10 mouse cellular contexts compared by ENCODE assay signal in the genomic region with DNA sequence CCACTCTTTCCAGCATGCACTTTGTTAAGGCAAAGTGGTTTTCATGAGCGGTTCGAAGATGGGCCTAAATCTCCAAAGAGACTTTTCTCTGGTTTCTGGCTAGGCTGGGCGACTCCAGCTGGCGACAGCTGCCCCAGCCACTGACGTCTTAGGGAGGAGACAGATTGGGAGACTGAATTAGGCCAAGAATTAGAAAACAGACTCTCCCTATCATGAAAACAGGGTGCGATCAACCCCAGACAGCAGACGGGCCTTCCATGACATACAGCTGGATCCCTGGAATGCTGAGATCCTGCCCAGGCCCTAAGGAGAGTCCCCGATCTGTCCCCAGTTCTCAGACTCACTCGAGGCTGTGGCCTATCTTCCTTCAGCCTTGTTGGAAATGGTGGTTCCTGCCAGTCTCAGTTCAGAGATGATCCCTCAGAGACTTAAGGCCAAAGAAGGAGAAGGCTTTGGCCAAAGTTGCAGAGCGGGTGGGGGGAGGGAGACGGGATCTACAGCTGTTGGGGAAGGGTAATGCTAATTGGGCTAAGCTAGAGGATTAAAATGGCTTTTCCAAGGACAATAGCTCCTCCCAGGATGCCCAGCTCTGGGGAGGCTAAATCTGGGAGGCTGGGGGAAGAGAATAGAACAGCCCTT. TPM values are rescaled to one million over a fixed set of nuclear protein-coding genes. Genes with fewer than 3 reads are reported as not detected.
DNase-seq lines count a peak whose midpoint lies in the region; ATAC-seq lines count a peak whose summit lies in the region.
"Had no signal": no experiment of that assay in that cellular context is flagged by ENCODE, and none has a peak within 500 bp of the region (broad histone marks: within the 10 kb centered on the region; RNA-seq: fewer than 3 reads in every experiment).

No protein-coding gene starts in this region.

- H3K4me3 ChIP-seq in neural tube, embryonic 12.5 days, result no peak overlapping the region
- H3K4me3 ChIP-seq in heart, embryonic 15.5 days, result no peak overlapping the region
- no peak overlapping the region for H3K4me3 ChIP-seq in stomach, embryonic 15.5 days (replicated peaks)

- H3K27me3 ChIP-seq in neural tube, embryonic 12.5 days (replicated peaks), result no peaks in the 10 kb centered on the region
- no peaks in the 10 kb centered on the region for H3K27me3 ChIP-seq in heart, embryonic 15.5 days
- H3K27me3 ChIP-seq in stomach, embryonic 15.5 days (replicated peaks), result no peaks in the 10 kb centered on the region

- no peak for DNase-seq in neural tube, embryonic 10.5 days (ENCODE audit: extremely low spot score, low spot score)
- peak; percentile 73 for DNase-seq in kidney, postnatal 14 days
- DNase-seq in layer of hippocampus, adult 8-10 months (ENCODE audit: low spot score in 2 of 2), result no peak
- no peak for DNase-seq in left cerebral cortex, postnatal 10 days (ENCODE audit: extremely low spot score in 1 of 2, low spot score in 2 of 2)
- DNase-seq: layer of hippocampus, postnatal 36 days had no signal

- no peak overlapping the region for H3K9ac ChIP-seq in neural tube, embryonic 12.5 days
- H3K9ac ChIP-seq in heart, embryonic 15.5 days, result no peak overlapping the region
- H3K9ac ChIP-seq in stomach, embryonic 15.5 days, result no peak overlapping the region

- H3K4me1 ChIP-seq in neural tube, embryonic 12.5 days, result peaks cover 17% of the 10 kb centered on the region
- peaks cover 13% of the 10 kb centered on the region for H3K4me1 ChIP-seq in heart, embryonic 15.5 days (replicated peaks)
- peaks cover 12% of the 10 kb centered on the region for H3K4me1 ChIP-seq in stomach, embryonic 15.5 days

- no peak overlapping the region for H3K4me2 ChIP-seq in neural tube, embryonic 12.5 days (replicated peaks)
- H3K4me2 ChIP-seq in heart, embryonic 15.5 days, result no peak overlapping the region
- no peak overlapping the region for H3K4me2 ChIP-seq in stomach, embryonic 15.5 days

- ATAC-seq in neural tube, embryonic 12.5 days (ENCODE audit: low FRiP score, low read depth), result no peak
- ATAC-seq in heart, embryonic 15.5 days (replicated peaks; ENCODE audit: insufficient number of reproducible peaks, insufficient read depth, low FRiP score, low read depth), result no peak
- ATAC-seq in stomach, embryonic 15.5 days (ENCODE audit: insufficient read depth, low FRiP score, low read depth), result no peak; the same call in 1 of the 2 replicates
- ATAC-seq in megakaryocyte, adult 5-6 weeks (ENCODE audit: poor library complexity, severe bottlenecking), result no peak

- 16% methylated on average over 11 of the region's 11 CpGs for WGBS in neural tube, embryonic 12.5 days
- WGBS in heart, embryonic 15.5 days, result 33% methylated on average over 11 of the region's 11 CpGs
- WGBS in stomach, embryonic 15.5 days, result 22% methylated on average over 11 of the region's 11 CpGs

- no peaks in the 10 kb centered on the region for H3K9me3 ChIP-seq in neural tube, embryonic 12.5 days
- no peaks in the 10 kb centered on the region for H3K9me3 ChIP-seq in heart, embryonic 15.5 days (replicated peaks)
- no peaks in the 10 kb centered on the region for H3K9me3 ChIP-seq in stomach, embryonic 15.5 days

- 0 out of 2 replicates have a peak overlapping the region, but pooled peaks have one; percentile 9 for H3K27ac ChIP-seq in neural tube, embryonic 12.5 days
- peak overlapping the region; percentile 21; the same call in 1 of the 2 replicates for H3K27ac ChIP-seq in heart, embryonic 15.5 days
- peak overlapping the region; percentile 85 for H3K27ac ChIP-seq in stomach, embryonic 15.5 days

- intact Hi-C loops in left cerebral cortex, postnatal 10 days (cut with DNase I), result no loop called here

- H3K36me3 ChIP-seq in neural tube, embryonic 12.5 days, result no peaks in the 10 kb centered on the region; the same call in 1 of the 2 replicates
- no peaks in the 10 kb centered on the region for H3K36me3 ChIP-seq in heart, embryonic 15.5 days
- 0 out of 2 replicates have a peak, but pooled peaks cover 6% of the 10 kb centered on the region for H3K36me3 ChIP-seq in stomach, embryonic 15.5 days

RNA-seq across cellular contexts. Expression of a gene that starts 2.6 kb away (rescaled TPM):
- 0.15 TPM in 1 of 2 replicates, not detected in the other for polyA plus RNA-seq in neural tube, embryonic 12.5 days (2016; fragmentation: Nextera tagmentation; extraction: Ambion mirVana)
- polyA plus RNA-seq in heart, embryonic 15.5 days (2015; fragmentation: Nextera tagmentation; extraction: Ambion mirVana), result not detected in 2 replicates
- polyA plus RNA-seq in stomach, embryonic 15.5 days (2015; fragmentation: Nextera tagmentation; extraction: Ambion mirVana), result 0.10 and 0.14 TPM in 2 replicates
- total RNA-seq in layer of hippocampus, adult 8-10 months (2022), result not detected
- total RNA-seq in left cerebral cortex, postnatal 10 days (2021), result not detected
- not detected in 2 replicates for total RNA-seq in megakaryocyte, adult 5-6 weeks (2015)
- total RNA-seq in megakaryocyte, adult 5-6 weeks (2017), result 0.15 TPM in 1 of 2 replicates, not detected in the other
- total RNA-seq: layer of hippocampus, postnatal 36 days had no signal
- polyA plus RNA-seq: cortical plate, adult 2 months had no signal

RNA-seq across cellular contexts. Expression of a gene that starts 46.1 kb away (rescaled TPM):
- 69.8 and 72.4 TPM in 2 replicates for polyA plus RNA-seq in neural tube, embryonic 12.5 days (2016; fragmentation: Nextera tagmentation; extraction: Ambion mirVana)
- polyA plus RNA-seq in heart, embryonic 15.5 days (2015; fragmentation: Nextera tagmentation; extraction: Ambion mirVana), result 43.3 and 51.3 TPM in 2 replicates
- 57.1 and 62.3 TPM in 2 replicates for polyA plus RNA-seq in stomach, embryonic 15.5 days (2015; fragmentation: Nextera tagmentation; extraction: Ambion mirVana)
- 10 to 100 TPM; 73.3 to 86.4 (median 84.0) TPM for total RNA-seq in layer of hippocampus, adult 8-10 months (2022)
- 10 to 100 TPM; 59.1 to 60.9 TPM for total RNA-seq in left cerebral cortex, postnatal 10 days (2021)
- 78.8 and 84.7 TPM in 2 replicates for total RNA-seq in megakaryocyte, adult 5-6 weeks (2015)
- total RNA-seq in megakaryocyte, adult 5-6 weeks (2017), result 65.1 and 69.1 TPM in 2 replicates

Comparison
In these comparisons a context has a peak if more than half of its experiments do, and no peak if none do; other contexts are left out.
1. H3K27ac ChIP-seq: peak in every context shown above with its lines; median percentile 85 in stomach, embryonic 15.5 days; 21 in heart, embryonic 15.5 days; 9 in neural tube, embryonic 12.5 days.